Mouse (Mus musculus) cortical plate, adult 2 months (tissue): ENCODE measurements at regions not wholly inside any gene's neighbourhood (a gene's known extent, or its start where the extent isn't known, plus 50 kb on each side); places are given as distances from the start of the nearest gene placed in this dataset.
A peak's percentile ranks its signal among the peaks of the same experiment; 100 is the strongest.

Experiments used
- H3K27ac ChIP-seq: fragments of 200-500 bp; 2 replicates; pipeline ENCODE4 v1.5.1; 2012; ENCODE audit warnings: low read length, control low read depth, inconsistent platforms; ENCODE audit not compliant: insufficient read depth
- H3K4me1 ChIP-seq: fragments of 200-500 bp; 2 replicates; pipeline ENCODE4 v1.6.1; 2011; ENCODE audit warnings: low read length; ENCODE audit not compliant: control insufficient read depth, insufficient read depth
- H3K4me3 ChIP-seq: fragments of 200-500 bp; 2 replicates; pipeline ENCODE4 v1.5.1; 2011; ENCODE audit warnings: mild to moderate bottlenecking, low read length, control low read depth; ENCODE audit not compliant: insufficient read depth
- CTCF ChIP-seq: fragments of 200-500 bp; IDR thresholded peaks from 2 replicates; pipeline ENCODE4 v1.5.1; 2011; ENCODE audit warnings: mild to moderate bottlenecking, control low read depth, low read length; ENCODE audit not compliant: insufficient read depth; ENCODE audit errors: extremely low read depth
- POLR2A ChIP-seq: fragments of 200-500 bp; IDR thresholded peaks from 2 replicates; pipeline ENCODE4 v1.6.1; 2011; ENCODE audit warnings: mild to moderate bottlenecking, low read length, control low read depth; ENCODE audit not compliant: insufficient read depth; ENCODE audit errors: extremely low read depth

GRCm38 (mm10) chr5:105993066-105993760, 116.8 kb downstream of the Zfp326 start:
- Histone ChIP-seq H3K4me1 (no peaks in the 10 kb centered on the region), H3K4me3 (no peak overlapping the region), H3K27ac (no peak overlapping the region)
- no peak for TF ChIP-seq CTCF
- no peak for TF ChIP-seq POLR2A

- H3K27ac ChIP-seq = no peak overlapping the region
- no peak overlapping the region for H3K4me3 ChIP-seq
- no peak for TF ChIP-seq POLR2A
- TF ChIP-seq CTCF = no peak
- no peaks in the 10 kb centered on the region for H3K4me1 ChIP-seq
These were observed 114.4 kb downstream of the Zfp326 start for GRCm38 (mm10) chr5:105990777-105991176.

GRCm38 (mm10) chr5:105986401-105986800, 110.0 kb downstream of the Zfp326 start:
- TF ChIP-seq POLR2A (no peak), CTCF (peak; percentile 51)
- H3K4me1 ChIP-seq = no peaks in the 10 kb centered on the region
- H3K27ac ChIP-seq = no peak overlapping the region
- H3K4me3 ChIP-seq = no peak overlapping the region

- H3K4me1 ChIP-seq = no peaks in the 10 kb centered on the region
- H3K27ac ChIP-seq = no peak overlapping the region
- no peak overlapping the region for H3K4me3 ChIP-seq
- TF ChIP-seq CTCF = no peak
- no peak for TF ChIP-seq POLR2A
These were observed 106.8 kb downstream of the Zfp326 start for GRCm38 (mm10) chr5:105983131-105983530.

- Histone ChIP-seq H3K4me3 (no peak overlapping the region), H3K4me1 (no peaks in the 10 kb centered on the region), H3K27ac (no peak overlapping the region)
- TF ChIP-seq POLR2A (no peak), CTCF (no peak)
These were observed 100.4 kb downstream of the Zfp326 start for GRCm38 (mm10) chr5:105976746-105977145.

GRCm38 (mm10) chr5:105976076-105976475, 99.7 kb downstream of the Zfp326 start:
- no peak for TF ChIP-seq POLR2A
- TF ChIP-seq CTCF = no peak
- H3K4me3 ChIP-seq = no peak overlapping the region
- H3K4me1 ChIP-seq = no peaks in the 10 kb centered on the region
- no peak overlapping the region for H3K27ac ChIP-seq

GRCm38 (mm10) chr5:105975275-105976011, 99.1 kb downstream of the Zfp326 start:
- no peak for TF ChIP-seq POLR2A
- TF ChIP-seq CTCF = no peak
- no peak overlapping the region for H3K27ac ChIP-seq
- H3K4me3 ChIP-seq = no peak overlapping the region
- H3K4me1 ChIP-seq = no peaks in the 10 kb centered on the region

- H3K4me1 ChIP-seq = no peaks in the 10 kb centered on the region
- no peak for TF ChIP-seq POLR2A
- no peak for TF ChIP-seq CTCF
- H3K27ac ChIP-seq = no peak overlapping the region
- H3K4me3 ChIP-seq = no peak overlapping the region
These were observed 98.3 kb downstream of the Zfp326 start for GRCm38 (mm10) chr5:105974576-105975177.
